Mouse (Mus musculus): ENCODE measurements at regions not wholly inside any gene's neighbourhood (a gene's known extent, or its start where the extent isn't known, plus 50 kb on each side); places are given as distances from the start of the nearest gene placed in this dataset.

GRCm38 (mm10) chr9:13905086-13905669 lies 77.7 kb downstream of the Fam76b start:
- DNase-seq = no peak

- no peak for DNase-seq
Observed at GRCm38 (mm10) chr9:13906736-13907135, 79.2 kb downstream of the Fam76b start.

GRCm38 (mm10) chr9:13909604-13910003 lies 82.1 kb downstream of the Fam76b start:
- DNase-seq = no peak

- DNase-seq = peak; percentile 17 to 46
Observed at GRCm38 (mm10) chr9:13910091-13910490, 82.6 kb downstream of the Fam76b start.

GRCm38 (mm10) chr9:13913459-13913858 lies 85.9 kb downstream of the Fam76b start:
- DNase-seq = no peak

- no peak for DNase-seq
Observed at GRCm38 (mm10) chr9:13914131-13914530, 86.6 kb downstream of the Fam76b start.

- DNase-seq = no peak
Observed at GRCm38 (mm10) chr9:13914847-13915246, 87.3 kb downstream of the Fam76b start.

- no peak for DNase-seq
Observed at GRCm38 (mm10) chr9:13916837-13917236, 89.3 kb downstream of the Fam76b start.

GRCm38 (mm10) chr9:13918606-13919202 lies 91.2 kb downstream of the Fam76b start:
- DNase-seq = no peak

- DNase-seq = no peak
Observed at GRCm38 (mm10) chr9:13919739-13920410, 92.4 kb downstream of the Fam76b start.

GRCm38 (mm10) chr9:13920623-13921022 lies 93.1 kb downstream of the Fam76b start:
- no peak for DNase-seq

GRCm38 (mm10) chr9:13932001-13932508 lies 104.5 kb downstream of the Fam76b start:
- DNase-seq = no peak

- no peak for DNase-seq
Observed at GRCm38 (mm10) chr9:13933404-13933803, 105.9 kb downstream of the Fam76b start.

- no peak for DNase-seq
Observed at GRCm38 (mm10) chr9:13937301-13937700, 109.8 kb downstream of the Fam76b start.

GRCm38 (mm10) chr9:13946519-13946918 lies 119.0 kb downstream of the Fam76b start:
- no peak for DNase-seq

GRCm38 (mm10) chr9:13952157-13952556 lies 124.6 kb downstream of the Fam76b start:
- DNase-seq = no peak

- DNase-seq = peak in 1 of 2 experiments; percentile 14
Observed at GRCm38 (mm10) chr9:13963140-13963763, 135.7 kb downstream of the Fam76b start.

GRCm38 (mm10) chr9:13963796-13964195 lies 136.3 kb downstream of the Fam76b start:
- DNase-seq = no peak

GRCm38 (mm10) chr9:13964256-13964655 lies 136.7 kb downstream of the Fam76b start:
- no peak for DNase-seq

- no peak for DNase-seq
Observed at GRCm38 (mm10) chr9:13966212-13966611, 138.7 kb downstream of the Fam76b start.

- DNase-seq = peak; percentile 48 to 71
Observed at GRCm38 (mm10) chr9:13969262-13969661, 141.7 kb downstream of the Fam76b start.

- no peak for DNase-seq
Observed at GRCm38 (mm10) chr9:13973600-13973999, 146.1 kb downstream of the Fam76b start.

- DNase-seq = peak; percentile 57 to 58
Observed at GRCm38 (mm10) chr9:13974870-13975269, 147.4 kb downstream of the Fam76b start.

GRCm38 (mm10) chr9:13978842-13979241 lies 151.3 kb downstream of the Fam76b start:
- DNase-seq = no peak
